Mouse (Mus musculus) cerebellum, adult 11 months (tissue): ENCODE measurements at regions not wholly inside any gene's neighbourhood (a gene's known extent, or its start where the extent isn't known, plus 50 kb on each side); places are given as distances from the start of the nearest gene placed in this dataset.

Source experiments
- DNase-seq: peaks from one replicate; pipeline ENCODE4 v3.0.0; 2022

- DNase-seq, result no peak
These were observed 50.9 kb upstream of the Tenm4 start for GRCm38 (mm10) chr7:96120142-96120541.
